Mouse (Mus musculus) liver (tissue): ENCODE data around the gene Ube4b.
"Not testable (repeated sequence)": the region's sequence is repeated elsewhere in the genome, so short reads cannot be mapped to it uniquely, and the experiment has no call there.

Source experiments
- DNase-seq: peaks from one replicate; pipeline ENCODE4 v3.0.0-alpha.2; 2020; ENCODE audit warnings: mixed read lengths

The Ube4b gene

DNA sequence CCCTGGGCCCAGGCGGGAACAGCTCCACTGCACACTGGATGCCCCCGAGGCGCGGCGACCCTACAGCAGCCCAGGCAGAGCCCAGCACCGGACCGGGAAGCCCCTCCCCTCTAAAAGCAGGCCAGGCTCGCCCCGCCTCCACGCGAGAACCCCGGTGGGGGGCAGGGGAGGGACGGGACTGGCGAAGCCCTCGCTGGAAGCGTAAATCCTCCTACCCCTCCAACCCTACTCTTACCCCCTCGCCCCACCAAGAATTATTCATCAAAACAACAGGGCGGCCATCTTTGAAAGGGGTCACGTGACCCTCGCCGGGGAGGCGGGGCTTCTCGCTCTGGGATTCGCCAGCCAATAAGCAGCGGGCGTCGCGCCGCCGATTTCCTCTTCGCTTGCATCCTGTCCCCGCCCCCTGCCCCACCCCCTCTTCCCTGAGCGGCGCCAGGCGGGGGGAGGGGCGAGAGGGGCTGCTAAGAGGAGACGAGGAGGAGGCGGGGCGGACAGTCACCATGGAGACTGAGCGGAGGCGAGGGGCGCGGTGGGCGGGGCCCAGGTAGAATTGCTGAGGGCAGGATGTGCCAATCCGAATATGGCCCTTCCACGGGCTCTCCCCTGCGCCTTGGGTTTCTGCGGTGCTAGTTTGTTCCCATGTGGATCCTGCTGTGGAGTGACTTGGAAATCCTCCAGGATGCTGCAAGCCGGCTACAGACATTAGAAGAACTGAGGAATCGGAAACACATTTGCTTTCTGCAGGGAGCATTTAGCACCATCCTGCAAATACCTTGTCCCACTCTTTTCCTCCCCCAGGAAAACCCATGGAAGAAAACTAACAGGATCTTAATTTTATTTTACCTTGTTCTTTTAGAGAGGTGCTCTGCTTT, at the start of gene Ube4b:
Gene Ube4b (minus strand): TSS at position 425 of the 875 bp plus-strand sequence.
- peak; percentile 99 for DNase-seq

DNA sequence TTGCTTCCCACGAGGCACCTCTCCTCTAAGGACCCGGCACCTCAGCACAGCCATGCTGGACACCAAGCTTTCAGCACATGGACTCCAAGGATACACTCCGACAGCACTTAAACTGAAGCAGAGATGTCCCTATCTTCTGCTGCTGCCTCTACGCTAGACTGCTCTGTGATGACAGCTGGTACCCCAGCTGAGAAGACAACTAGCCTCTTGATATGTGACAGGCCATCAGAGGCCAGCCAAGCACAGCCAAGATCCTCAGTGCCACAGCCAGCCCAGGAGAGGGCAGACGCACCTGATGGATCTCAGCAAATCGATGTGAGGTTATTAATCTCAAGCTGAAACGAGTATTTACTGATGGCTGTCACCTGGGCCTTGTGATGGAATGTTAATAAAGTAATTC, 48.5 kb upstream of the Ube4b start:
- no peak for DNase-seq

DNA sequence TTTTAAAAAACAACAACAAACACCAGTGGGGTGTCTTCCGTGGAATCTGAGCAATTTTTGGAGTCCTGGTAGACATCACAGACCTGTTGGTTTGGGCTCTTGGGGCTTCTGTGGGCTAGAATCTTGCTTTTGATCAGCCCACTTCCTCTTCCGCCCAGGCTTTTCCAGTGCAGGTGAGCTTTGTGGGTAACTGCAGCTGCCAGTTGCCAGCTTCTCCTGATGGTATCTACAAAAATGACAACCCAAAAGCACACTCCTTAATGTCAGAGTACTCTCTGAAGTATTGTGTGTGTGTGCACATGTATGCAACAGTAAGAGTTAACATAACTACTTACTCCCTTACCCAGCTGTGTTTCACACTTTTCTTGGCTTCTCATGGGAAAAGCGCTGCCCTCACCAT, 43.0 kb upstream of the Ube4b start:
- no peak for DNase-seq

DNA sequence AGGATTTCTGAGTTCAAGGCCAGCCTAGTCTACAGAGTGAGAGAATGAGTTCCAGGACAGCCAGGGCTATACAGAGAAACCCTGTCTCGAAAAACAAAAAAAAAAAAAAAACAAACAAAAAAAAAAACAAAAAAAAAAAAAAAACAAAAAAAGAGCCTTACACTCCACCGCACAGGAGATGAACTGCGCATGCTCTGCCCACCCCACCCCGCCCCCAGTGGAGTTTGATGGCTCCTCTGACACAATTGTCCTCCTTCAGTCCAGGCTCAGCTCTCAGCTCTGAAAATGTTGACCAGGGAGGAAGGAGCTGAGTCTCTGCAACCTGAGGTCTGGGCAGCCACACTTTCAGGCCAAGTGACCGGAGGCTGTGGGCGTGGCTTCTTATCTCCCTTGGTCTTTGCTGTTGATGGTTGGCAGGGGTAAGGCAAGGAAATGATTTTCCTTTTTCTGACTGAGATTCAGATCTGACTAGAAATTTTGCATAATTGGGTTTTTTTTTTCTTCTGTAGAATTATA, 36.9 kb upstream of the Ube4b start:
- DNase-seq = no peak

DNA sequence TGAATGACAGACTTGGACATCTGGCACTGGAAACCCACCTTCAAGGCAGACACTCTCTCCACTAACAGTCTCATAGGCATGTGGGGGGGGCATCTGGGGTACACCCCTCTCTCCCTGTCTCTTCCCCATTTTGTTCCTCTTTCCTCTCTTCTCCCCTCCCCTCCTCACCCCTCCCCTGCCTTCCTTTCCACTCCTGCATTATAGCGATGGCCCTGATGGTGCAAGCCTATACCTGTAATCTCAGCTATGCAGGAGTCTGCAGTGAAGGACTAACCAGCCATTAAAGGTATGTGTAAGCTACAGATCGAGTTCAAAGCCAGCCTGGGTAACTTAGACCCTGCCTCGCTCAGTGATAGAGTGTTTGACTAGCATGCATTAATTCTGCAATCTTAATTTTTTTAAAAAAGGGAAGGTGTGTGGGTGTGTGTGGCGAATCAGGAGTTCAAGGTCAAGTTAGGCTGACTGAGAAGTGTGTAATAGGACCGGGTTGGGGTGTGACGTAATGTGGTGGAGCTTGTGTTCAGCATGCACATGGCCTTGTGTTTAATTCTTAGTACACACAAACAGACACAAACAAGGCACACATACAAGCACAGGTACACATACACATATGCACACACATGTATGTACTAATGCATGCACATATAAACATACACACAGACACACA, 35.9 kb upstream of the Ube4b start:
- DNase-seq = no peak

DNA sequence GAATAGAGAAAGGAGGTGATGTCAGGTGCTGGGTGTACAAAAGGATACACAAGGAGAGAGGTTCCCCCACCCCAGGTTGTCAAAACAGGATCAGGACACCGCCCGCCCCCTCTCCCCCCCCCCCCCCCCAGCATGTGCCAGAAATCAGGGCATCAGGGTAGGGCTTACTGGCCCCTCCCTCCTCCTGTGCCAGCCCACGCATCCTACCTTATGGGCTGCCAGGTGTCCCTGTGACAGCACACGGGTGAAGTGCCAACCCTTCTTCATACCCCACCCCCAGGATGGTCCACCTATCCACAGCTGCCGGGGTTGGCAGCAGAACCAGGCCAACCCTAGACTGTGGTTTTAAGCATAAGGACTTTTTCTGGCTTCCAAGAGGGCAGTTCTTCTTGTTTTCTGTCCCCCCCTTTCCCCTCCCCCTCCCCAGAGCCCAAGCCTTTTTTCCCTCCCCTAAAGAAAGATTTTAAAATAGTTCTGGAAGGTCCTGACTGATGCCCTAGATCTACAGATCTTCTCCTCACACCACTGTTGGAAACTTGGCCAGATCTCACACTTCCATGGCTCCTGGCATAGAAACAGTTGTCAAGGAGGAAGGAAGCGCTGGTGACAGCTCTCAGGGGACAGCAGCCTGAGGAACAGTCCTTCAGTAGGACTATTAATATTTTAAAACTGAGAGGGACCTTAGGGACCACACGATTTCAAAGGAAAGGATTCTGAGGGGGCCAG, 35.2 kb upstream of the Ube4b start:
- DNase-seq = no peak

DNA sequence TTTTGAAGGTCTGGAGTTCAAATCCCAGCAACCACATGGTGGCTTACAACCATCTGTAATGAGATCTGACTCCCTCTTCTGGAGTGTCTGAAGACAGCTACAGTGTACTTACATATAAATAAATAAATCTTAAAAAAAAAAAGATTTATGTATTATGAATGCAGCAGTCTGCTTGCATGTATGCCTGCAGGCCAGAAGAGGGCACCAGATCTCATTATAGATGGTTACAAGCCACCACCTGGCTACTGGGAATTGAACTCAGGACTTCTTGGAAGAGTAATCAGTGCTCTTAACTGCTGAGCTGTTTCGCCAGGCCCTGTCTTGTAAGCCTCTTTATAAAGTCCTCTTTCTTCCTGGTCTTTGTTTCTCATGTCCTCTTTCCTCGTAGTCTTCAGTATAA, 33.9 kb upstream of the Ube4b start:
- not testable (repeated sequence) for DNase-seq

DNA sequence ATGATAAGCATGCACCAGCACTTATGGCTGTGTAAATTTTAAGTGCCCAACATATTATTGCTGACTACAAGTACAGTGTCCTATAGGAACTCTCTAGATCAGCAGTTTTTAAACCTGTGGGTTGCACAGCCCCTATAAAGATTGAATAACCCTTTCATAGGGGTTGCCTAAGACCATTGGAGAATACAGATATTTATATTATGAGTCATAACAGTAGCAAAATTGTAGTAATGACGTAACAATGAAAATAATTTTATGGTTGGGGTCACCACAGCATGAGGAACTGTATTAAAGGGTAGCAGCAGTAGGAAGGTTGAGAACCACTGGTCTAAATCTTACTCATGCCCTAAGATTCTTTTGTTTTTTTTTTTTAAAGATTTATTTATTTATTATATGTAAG, 32.9 kb upstream of the Ube4b start:
- DNase-seq = no peak

DNA sequence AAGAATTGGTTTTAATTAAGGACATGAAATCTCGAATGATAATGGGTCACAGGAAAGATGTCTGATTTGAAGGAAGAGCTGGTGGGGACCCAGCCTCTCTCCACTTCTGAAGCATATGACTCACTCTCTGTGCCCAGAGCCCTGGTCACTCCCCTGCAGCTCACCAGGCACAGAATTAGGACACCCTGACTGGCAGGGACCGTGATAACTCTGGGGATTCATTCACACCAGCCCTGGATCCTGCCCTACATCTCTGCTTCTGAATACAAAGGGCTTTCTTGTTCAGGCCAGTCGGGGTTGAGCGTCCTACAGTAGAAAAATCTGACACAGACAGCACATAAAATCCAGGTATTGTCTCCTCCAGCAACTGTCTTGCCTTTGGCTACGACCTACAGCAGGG, 32.0 kb upstream of the Ube4b start:
- DNase-seq = no peak

DNA sequence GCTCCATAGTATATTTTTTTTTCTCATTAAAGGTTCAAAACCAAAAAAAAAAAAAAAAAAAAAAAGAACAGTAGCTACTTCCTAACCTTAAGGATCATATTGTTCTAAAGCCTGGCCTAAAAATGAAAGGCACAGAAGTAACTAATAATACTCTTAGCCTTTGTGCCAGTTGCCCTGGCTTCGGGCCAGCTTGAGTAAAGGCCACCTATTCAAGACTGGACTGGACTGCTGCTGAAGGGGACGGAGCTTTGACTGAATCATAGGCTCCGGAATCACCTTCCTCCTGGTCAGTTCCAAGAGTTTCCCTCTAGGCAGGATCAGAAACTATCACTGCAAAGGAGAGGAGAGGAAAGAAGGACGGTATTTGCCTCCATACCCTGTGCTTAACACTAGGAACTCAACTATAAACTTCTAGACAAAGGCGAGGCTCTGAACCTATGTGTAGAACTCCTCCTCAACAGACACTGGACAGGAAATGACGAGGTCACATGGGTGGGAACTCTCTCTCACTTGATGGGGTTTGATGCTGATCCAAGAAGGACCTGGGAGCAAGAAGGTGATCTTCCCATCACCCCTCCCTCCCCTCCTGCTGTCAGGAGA, 31.4 kb upstream of the Ube4b start:
- no peak for DNase-seq

DNA sequence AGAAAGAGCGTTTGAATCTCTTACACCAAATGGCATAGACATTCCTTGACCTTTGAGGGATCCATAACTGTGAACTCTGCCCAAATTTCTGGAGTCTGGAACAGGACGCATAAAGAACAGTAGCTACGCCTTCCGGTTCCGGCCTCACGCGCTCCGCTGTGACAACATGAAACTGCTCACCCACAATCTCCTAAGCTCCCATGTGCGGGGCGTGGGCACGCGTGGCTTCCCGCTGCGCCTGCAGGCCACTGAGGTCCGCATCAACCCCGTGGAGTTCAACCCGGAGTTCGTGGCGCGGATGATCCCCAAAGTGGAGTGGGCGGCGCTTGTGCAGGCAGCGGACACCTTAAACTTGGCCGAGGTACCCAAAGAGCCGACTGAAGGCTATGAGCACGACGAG, 30.6 kb upstream of the Ube4b start:
- DNase-seq = not testable (repeated sequence)

DNA sequence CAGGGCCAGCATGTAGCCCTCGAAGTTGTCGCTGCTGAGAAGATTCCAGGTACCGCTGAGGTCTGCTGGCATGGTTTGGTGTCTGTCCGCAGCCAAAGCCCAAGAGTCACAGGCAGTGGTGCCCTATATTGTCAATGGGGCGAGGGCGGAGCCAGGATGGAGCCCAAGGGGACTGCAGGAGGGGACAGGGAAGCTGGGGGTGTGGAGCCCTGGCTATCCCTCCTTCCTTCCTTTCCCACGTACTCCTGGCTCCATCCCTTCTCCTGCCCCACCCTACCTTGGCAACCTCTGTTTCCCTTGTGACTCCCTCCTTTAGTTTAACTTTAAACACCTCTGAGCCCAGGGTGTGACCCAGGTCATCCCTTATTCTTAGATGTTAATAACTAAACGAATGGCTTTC, 28.3 kb upstream of the Ube4b start, which contains the start of gene Rbp7:
Gene Rbp7 (minus strand): TSS at position 100 of the 400 bp plus-strand sequence.
- DNase-seq = no peak

DNA sequence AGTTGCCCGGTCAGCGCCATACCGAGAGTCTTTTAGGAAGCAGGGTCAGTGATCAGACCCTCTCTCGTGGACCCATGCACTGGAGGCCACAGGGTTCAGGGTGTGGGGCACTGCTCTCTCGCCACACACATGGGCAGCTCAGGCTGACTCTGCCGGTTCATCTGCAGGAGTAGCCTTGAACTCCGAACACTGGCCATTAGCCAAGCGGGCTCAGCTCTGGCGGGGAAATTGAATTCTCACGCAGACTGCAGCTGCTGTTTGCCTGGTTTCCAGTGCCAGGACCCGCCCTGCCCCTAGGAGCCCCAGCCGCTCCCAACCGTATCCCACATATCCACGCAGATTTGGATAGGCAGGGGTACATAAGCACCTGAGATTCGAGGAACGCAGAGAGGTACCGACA, 27.7 kb upstream of the Ube4b start:
- no peak for DNase-seq

DNA sequence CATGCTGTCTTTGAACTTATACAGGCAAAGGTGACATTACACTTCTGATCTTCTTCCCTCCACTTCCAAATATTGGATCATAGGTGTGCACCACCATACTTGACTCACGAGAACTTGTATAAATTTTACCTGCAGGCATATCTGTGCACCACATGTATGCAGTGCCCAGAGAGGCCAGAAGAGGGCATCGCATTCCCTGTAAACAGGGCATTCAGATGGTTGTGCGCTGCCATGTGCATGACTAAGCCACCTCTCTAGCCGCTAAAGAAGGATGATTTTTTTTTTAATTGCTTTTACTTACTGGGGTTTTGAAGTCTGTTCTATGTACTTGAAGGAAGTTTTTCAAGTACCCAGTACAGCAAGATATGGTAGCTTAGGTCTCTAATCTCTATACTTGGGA, 27.1 kb upstream of the Ube4b start:
- peak; percentile 52 for DNase-seq

DNA sequence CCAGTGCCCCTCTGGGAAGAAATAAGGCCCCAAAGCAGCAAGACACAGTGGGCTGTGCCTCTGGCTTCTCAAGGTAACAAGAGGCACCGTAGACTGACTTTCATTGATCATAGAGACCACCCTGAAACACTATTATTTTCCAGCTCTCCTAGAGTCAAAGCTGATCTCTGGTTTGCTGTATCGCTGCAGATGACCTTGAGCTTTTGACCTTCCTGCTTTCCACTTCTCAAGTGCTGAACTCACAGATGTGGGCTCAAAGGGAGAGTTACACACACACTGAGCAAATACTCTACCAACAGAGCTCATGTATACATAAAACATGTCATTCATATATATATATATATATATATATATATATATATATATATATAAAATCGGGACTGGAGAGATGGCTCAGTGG, 24.1 kb upstream of the Ube4b start:
- DNase-seq = no peak

DNA sequence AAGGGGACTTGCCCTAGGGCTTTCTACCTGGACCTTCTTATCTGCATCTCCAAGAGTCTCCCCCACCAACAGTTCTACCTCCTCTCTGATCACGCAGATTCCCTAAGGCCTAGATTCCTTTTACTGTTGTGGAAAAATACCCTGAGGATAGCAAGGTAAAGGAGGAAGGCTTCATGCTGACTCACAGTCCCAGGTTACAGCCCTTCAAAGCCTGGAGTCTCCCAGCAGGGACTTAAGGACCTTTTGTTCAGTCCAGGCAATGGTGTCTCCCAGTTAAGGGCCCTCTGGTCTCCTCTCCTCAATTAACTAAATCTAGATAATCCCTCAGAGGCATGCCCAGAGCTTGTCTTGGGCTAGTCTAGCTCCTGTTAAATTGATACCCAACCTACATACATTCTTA, 19.8 kb upstream of the Ube4b start:
- DNase-seq = no peak

DNA sequence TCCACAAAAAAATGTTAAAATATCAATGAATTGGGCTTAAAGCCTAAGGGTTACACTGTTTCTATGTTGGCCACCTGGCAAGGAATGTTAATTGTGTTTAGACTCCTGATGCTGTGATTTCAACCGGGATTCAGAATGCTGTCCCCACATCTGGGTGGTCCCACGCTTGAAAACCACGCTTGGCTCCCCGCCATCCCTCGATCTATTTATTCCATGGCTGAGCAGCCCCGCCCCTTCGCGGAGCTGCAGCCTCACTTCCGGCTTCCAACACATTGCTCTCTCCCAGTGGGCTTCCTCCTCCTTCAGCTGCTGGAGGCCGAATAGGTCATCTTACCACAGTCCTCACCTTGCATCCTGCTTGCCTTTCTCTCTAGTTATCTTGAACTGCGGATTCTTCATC, 19.3 kb upstream of the Ube4b start:
- DNase-seq = peak; percentile 74

DNA sequence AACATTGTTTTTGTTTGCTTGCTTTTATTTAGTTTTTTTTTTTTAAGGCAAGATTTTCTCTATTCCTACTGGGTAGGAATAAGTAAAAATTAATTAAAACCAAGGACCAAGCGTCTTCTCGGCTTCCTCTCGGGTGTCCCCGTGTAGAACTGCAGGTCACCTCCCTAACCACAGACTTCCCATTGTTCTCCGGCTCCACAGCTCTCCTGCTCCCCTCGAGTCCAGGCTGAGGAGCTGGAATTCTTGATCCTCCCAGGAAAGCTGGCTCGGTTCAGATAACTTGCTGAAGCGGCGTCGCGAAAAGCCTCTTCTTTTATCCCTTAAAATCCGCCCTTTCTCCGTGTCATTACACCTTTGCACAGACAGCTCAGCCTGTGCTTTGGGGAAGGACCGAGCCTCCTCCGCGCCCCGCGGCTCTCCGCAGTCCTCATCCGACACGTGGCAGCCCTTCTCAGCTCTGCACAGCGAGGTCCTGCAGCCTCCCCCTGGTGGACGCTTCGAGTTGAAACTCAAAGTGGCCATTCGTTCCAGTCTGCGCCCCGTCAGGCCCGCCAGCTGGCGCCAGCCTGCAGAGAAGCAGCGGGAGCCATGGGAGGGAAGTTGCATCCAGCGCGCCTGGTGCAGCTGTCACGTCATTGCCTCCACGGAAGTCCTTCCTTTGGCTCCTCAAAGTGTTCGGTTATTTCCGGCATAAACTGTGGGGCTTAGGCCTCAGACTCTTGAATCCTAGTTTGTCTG, 18.6 kb upstream of the Ube4b start:
- DNase-seq = peak; percentile 92

DNA sequence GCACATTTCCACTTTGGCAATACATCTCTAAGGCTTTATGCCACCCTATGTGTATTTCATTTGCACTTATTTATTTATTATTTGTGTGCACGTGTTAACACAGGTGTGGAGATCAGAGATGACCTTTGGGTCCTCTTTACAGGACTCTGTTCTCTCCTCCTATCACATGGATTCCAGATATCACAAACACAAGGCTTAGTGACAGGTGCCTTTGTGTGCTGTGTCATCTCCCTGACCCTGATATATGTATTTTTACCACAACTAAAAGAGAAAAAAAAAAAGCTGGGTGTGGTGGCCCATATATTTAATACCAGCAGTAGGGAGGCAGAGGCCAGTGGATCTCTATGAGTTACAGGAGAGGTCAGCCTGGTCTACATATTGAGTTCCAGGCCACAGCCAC, 17.9 kb upstream of the Ube4b start:
- DNase-seq = no peak

DNA sequence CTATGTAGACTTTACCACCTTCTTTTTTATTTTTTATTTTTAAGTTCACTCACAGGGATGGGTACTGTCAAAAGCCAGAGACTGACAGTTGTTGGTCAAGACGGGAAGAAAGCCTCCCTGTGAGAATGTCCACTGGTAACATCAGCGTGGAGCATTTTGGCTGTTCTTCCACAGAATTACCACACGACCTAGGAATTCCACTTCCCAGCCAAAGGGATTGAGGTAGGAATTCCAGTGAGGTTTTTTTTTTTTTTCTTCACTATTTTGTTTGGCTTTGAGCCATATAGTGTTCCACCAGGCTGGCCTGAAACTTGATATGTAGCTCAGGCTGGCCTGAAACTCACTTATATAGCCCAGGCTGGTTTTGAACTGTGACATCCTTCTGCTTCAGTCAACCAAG, 15.9 kb upstream of the Ube4b start:
- DNase-seq = no peak

DNA sequence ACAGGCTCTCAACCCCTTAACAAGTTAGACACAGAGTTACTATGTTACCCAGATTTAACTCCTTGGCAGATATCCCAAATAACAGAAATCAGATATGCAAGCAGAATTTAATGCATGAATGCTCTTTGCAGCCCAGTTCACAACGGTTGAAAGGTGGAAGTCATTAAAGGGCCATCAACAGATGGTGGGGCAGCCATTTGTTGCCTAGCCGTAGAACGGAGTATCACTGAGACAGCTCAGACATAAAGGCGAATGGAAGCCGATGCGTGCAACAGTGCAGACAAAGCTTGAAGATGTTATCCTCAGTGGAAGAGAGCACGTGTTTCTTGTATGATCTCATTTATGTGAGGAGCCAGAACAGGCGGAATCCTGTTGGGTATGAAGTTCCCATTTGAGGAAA, 14.0 kb upstream of the Ube4b start:
- DNase-seq = no peak

DNA sequence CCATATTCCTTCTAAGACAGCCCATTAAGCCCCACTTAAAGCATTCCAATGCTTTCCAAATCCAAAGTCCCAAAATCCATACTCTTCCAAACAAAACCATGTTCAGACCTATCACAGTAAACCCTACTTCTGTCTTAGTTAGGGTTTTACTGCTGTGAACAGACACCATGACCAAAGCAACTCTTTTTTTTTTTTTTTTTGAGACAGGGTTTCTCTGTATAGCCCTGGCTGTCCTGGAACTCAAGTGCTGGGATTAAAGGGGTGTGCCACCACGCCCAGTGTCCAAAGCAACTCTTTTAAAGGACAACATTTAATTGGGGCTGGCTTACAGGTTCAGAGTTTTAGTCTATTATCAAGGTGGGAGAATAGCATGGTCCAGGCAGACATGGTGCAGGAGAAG, 5.3 kb upstream of the Ube4b start:
- not testable (repeated sequence) for DNase-seq
